Mouse (Mus musculus): ENCODE measurements around the gene Pitpnc1. TPM values are rescaled to one million over a fixed set of nuclear protein-coding genes. Genes with fewer than 3 reads are reported as not detected.

Gene Pitpnc1
- polyA plus RNA-seq, 1 experiment from 2014 or later = 20.8 TPM

DNA sequence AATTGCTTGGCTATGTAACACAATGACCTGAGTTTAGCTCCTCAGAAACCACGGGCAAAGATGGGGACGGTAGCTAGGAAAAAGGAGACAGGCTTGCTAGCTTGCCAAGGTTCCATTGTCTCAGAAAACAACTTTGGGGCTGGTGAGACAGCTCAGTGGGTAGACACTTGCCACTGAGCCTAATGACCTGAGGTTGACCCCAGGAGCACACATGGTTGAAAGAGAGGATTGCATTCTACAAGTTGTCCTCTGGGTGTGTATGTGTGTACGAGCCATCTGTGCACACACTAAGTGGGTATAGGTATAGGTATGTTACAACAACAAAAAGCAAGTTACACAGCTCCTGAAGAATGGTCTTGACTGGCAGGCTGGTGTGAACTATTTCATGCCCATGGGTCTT is 76.3 kb downstream of the Pitpnc1 start:
- H3K4me1 ChIP-seq (ENCODE audit: control insufficient read depth, insufficient read depth, low read length) = 0 out of 2 replicates have a peak, but pooled peaks cover 5% of the 10 kb centered on the region
- no peak overlapping the region for H3K9ac ChIP-seq (ENCODE audit: low read length)
- no peaks in the 10 kb centered on the region for H3K27me3 ChIP-seq (ENCODE audit: control insufficient read depth, insufficient read depth, low read length)
- 82% methylated on average over 3 of the region's 3 CpGs for WGBS
- H3K27ac ChIP-seq (ENCODE audit: low read length) = no peak overlapping the region
- no peaks in the 10 kb centered on the region for H3K9me3 ChIP-seq (replicated peaks; ENCODE audit: control insufficient read depth, low read length)
- no peak overlapping the region for H3K4me2 ChIP-seq (ENCODE audit: low read depth, low read length)
- H3K4me3 ChIP-seq (ENCODE audit: low read length) = no peak overlapping the region
- ATAC-seq (replicated peaks; ENCODE audit: extremely low read depth, insufficient read depth, low FRiP score) = no peak
- no peaks in the 10 kb centered on the region for H3K36me3 ChIP-seq (ENCODE audit: control insufficient read depth, insufficient read depth)

DNA sequence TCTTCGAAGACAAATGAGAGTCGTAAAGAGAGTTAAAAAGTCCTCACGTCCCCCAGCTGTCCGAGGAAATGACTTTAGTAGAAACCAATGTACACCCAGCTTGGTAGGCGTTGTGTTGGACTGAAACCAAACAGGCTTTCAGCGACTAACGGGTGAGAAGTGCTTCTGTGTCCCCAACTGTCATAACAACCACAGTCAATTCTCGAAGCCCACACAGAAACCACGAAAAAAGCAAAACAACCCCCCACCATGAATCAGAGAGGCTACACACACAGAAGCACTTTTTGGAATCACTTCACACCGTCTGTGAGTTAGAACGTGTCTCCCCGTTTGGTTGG is 76.7 kb downstream of the Pitpnc1 start:
- no peaks in the 10 kb centered on the region for H3K9me3 ChIP-seq (replicated peaks; ENCODE audit: control insufficient read depth, low read length)
- H3K4me2 ChIP-seq (ENCODE audit: low read depth, low read length) = no peak overlapping the region
- 0 out of 2 replicates have a peak, but pooled peaks cover 5% of the 10 kb centered on the region for H3K4me1 ChIP-seq (ENCODE audit: control insufficient read depth, insufficient read depth, low read length)
- no peaks in the 10 kb centered on the region for H3K27me3 ChIP-seq (ENCODE audit: control insufficient read depth, insufficient read depth, low read length)
- no peak overlapping the region for H3K9ac ChIP-seq (ENCODE audit: low read length)
- H3K36me3 ChIP-seq (ENCODE audit: control insufficient read depth, insufficient read depth) = no peaks in the 10 kb centered on the region
- WGBS = 75% methylated on average over 12 of the region's 12 CpGs
- H3K4me3 ChIP-seq (ENCODE audit: low read length) = no peak overlapping the region
- ATAC-seq (replicated peaks; ENCODE audit: extremely low read depth, insufficient read depth, low FRiP score) = no peak
- no peak overlapping the region for H3K27ac ChIP-seq (ENCODE audit: low read length)

DNA sequence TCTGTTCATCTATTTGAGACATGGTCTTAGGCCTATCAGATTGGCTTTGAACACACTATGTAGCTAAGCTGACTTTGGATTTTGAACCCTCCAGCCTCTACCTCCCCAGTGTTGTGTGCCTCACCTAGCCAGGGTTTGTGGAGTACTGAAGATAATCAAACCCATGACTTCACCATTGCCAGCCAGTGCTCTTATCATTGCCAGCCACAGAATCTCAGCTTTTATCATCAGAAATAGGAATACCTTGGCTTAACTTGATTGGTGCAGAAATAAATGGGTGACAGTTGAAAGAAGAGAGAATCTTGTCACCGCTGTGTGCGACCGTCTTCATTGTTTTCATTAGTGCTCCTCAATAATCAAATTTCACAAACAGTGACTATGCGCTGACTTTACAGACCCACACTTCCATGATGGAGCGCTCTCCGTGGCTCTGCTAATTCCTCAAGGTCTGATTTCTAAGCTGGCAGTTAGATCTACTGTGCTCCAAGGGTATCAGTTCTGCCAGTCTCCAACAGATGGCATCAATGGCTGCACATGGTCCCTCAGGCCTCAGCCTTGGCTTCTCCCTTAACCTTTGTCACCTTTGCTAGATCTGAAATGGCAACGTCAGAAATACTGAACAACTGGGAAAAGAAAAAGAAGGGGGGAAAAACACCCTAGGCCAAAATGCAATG is 77.2 kb downstream of the Pitpnc1 start:
- Histone ChIP-seq H3K27ac (ENCODE audit: low read length) (no peak overlapping the region), H3K4me3 (ENCODE audit: low read length) (no peak overlapping the region), H3K27me3 (ENCODE audit: control insufficient read depth, insufficient read depth, low read length) (no peaks in the 10 kb centered on the region), H3K9me3 (replicated peaks; ENCODE audit: control insufficient read depth, low read length) (no peaks in the 10 kb centered on the region), H3K4me1 (ENCODE audit: control insufficient read depth, insufficient read depth, low read length) (0 out of 2 replicates have a peak, but pooled peaks cover 5% of the 10 kb centered on the region), H3K36me3 (ENCODE audit: control insufficient read depth, insufficient read depth) (no peaks in the 10 kb centered on the region), H3K4me2 (ENCODE audit: low read depth, low read length) (no peak overlapping the region), H3K9ac (ENCODE audit: low read length) (no peak overlapping the region)
- no peak; the same call in 1 of the 2 replicates for ATAC-seq (replicated peaks; ENCODE audit: extremely low read depth, insufficient read depth, low FRiP score)
- WGBS = 87% methylated on average over 7 of the region's 7 CpGs

DNA sequence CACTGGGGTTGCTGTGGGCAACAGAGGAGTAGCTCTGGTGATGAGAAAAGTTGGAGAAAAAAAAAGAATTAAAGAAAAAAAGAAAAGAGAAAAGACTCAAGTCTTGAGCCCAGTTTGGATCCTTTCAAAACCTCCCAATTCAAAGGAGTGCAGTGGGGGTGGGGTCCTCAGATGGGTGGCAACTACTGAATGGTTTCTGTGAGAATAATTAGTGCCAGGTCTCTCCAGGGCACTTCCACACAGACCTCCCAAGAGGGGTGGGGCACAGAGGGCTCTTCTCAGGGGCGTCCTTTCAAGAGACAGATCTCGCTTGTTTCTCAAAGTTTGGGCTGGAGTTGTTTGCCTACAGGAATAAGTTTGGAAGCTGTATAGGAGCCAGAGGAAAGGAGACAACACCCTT is 80.0 kb downstream of the Pitpnc1 start:
- Histone ChIP-seq H3K9ac (ENCODE audit: low read length) (no peak overlapping the region), H3K4me3 (ENCODE audit: low read length) (no peak overlapping the region), H3K4me2 (ENCODE audit: low read depth, low read length) (no peak overlapping the region), H3K9me3 (replicated peaks; ENCODE audit: control insufficient read depth, low read length) (no peaks in the 10 kb centered on the region), H3K27me3 (ENCODE audit: control insufficient read depth, insufficient read depth, low read length) (no peaks in the 10 kb centered on the region), H3K27ac (ENCODE audit: low read length) (no peak overlapping the region), H3K4me1 (ENCODE audit: control insufficient read depth, insufficient read depth, low read length) (no peaks in the 10 kb centered on the region), H3K36me3 (ENCODE audit: control insufficient read depth, insufficient read depth) (no peaks in the 10 kb centered on the region)
- WGBS = 95% methylated on average over 2 of the region's 2 CpGs
- no peak for ATAC-seq (replicated peaks; ENCODE audit: extremely low read depth, insufficient read depth, low FRiP score)

DNA sequence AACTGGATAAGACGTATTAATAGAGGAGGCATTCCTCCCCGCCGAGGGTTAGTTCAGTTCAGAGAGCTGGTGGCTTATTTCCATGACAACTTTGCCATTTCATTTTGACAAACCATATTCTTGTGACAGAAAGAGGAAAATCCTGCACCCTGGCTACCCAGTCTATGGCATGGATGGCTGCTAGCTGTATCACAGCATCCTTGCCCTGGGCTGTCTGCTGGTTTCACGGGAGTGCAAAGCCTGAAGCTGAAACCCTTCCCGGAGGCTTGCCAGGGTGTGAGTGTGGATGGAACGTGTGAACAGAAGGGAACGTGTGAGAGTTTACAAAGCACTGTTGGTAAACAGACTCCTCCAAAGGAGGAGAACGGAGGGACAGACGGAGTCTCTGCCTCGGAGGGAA is 80.5 kb downstream of the Pitpnc1 start:
- Histone ChIP-seq H3K36me3 (ENCODE audit: control insufficient read depth, insufficient read depth) (no peaks in the 10 kb centered on the region), H3K27ac (ENCODE audit: low read length) (no peak overlapping the region), H3K4me3 (ENCODE audit: low read length) (no peak overlapping the region), H3K27me3 (ENCODE audit: control insufficient read depth, insufficient read depth, low read length) (no peaks in the 10 kb centered on the region), H3K9ac (ENCODE audit: low read length) (no peak overlapping the region), H3K9me3 (replicated peaks; ENCODE audit: control insufficient read depth, low read length) (no peaks in the 10 kb centered on the region), H3K4me2 (ENCODE audit: low read depth, low read length) (no peak overlapping the region), H3K4me1 (ENCODE audit: control insufficient read depth, insufficient read depth, low read length) (no peaks in the 10 kb centered on the region)
- 68% methylated on average over 10 of the region's 10 CpGs for WGBS
- no peak for ATAC-seq (replicated peaks; ENCODE audit: extremely low read depth, insufficient read depth, low FRiP score)

DNA sequence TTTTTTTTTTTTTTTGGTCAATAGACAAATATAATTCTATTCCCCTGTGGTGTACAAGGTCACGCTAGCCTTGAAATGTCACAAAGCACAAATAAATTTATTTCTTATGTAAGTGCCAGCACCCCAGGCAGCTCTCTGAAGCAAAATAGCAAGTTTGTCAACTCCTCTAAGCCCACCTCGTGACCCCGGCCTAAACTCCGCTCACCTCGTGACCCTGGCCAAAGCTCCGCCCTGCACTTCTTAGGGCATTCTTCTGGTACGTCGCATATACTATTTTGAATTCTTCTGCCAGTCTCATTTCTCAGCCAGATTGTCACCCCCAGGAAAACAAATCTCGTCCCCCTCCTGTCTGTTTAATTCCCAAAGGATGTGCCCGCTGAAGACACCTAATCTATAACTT is 84.0 kb downstream of the Pitpnc1 start:
- Histone ChIP-seq H3K9me3 (replicated peaks; ENCODE audit: control insufficient read depth, low read length) (no peaks in the 10 kb centered on the region), H3K27me3 (ENCODE audit: control insufficient read depth, insufficient read depth, low read length) (no peaks in the 10 kb centered on the region), H3K27ac (ENCODE audit: low read length) (no peak overlapping the region), H3K4me1 (ENCODE audit: control insufficient read depth, insufficient read depth, low read length) (no peaks in the 10 kb centered on the region; the same call in 1 of the 2 replicates), H3K9ac (ENCODE audit: low read length) (no peak overlapping the region), H3K4me2 (ENCODE audit: low read depth, low read length) (no peak overlapping the region), H3K4me3 (ENCODE audit: low read length) (no peak overlapping the region), H3K36me3 (ENCODE audit: control insufficient read depth, insufficient read depth) (no peaks in the 10 kb centered on the region)
- no peak for ATAC-seq (replicated peaks; ENCODE audit: extremely low read depth, insufficient read depth, low FRiP score)
- WGBS = 82% methylated on average over 10 of the region's 10 CpGs

DNA sequence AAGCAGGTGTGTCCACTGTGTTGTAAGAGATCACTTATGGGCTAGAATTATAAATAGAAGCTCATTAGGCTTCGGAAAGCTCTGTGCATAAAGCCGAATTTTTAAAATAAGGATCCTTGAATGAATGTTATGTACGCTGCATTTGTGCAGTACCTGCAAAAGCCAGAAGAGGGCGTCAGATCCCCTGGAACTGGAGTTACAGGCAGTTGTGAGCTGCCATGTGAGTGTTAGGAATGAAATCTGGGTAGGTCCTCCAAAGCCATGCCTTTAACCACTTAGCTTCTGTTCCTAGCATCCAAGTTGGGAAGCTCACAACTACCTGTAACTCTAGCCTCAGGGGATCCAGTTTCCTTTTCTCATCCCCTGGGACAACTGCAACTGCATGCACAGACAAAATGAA is 85.2 kb downstream of the Pitpnc1 start:
- Histone ChIP-seq H3K36me3 (ENCODE audit: control insufficient read depth, insufficient read depth) (no peaks in the 10 kb centered on the region), H3K27me3 (ENCODE audit: control insufficient read depth, insufficient read depth, low read length) (no peaks in the 10 kb centered on the region), H3K4me2 (ENCODE audit: low read depth, low read length) (no peak overlapping the region), H3K4me1 (ENCODE audit: control insufficient read depth, insufficient read depth, low read length) (no peaks in the 10 kb centered on the region; the same call in none of the 2 replicates), H3K4me3 (ENCODE audit: low read length) (no peak overlapping the region), H3K9me3 (replicated peaks; ENCODE audit: control insufficient read depth, low read length) (no peaks in the 10 kb centered on the region), H3K9ac (ENCODE audit: low read length) (no peak overlapping the region), H3K27ac (ENCODE audit: low read length) (no peak overlapping the region)
- WGBS = 61% methylated on average over 4 of the region's 4 CpGs
- ATAC-seq (replicated peaks; ENCODE audit: extremely low read depth, insufficient read depth, low FRiP score) = no peak

DNA sequence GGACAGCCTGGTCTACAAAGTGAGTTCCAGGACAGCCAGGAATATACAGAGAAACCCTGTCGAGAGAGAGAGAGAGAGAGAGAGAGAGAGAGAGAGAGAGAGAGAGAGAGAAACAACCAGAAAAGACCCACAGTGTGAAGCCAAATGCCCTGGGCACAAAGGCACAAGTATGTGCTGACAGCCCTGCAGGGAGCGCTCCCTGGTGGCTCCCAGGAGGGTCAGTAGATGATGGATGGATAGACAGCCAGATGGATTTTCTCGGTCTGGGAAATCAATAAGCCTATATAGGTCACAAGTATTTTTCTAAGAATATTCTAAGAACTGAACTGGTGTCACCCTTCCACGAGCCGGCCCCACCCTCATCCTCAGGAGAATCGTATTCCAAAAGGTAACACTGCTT is 86.5 kb downstream of the Pitpnc1 start:
- no peak for ATAC-seq (replicated peaks; ENCODE audit: extremely low read depth, insufficient read depth, low FRiP score)
- H3K9me3 ChIP-seq (replicated peaks; ENCODE audit: control insufficient read depth, low read length) = no peaks in the 10 kb centered on the region
- H3K27ac ChIP-seq (ENCODE audit: low read length) = no peak overlapping the region
- no peaks in the 10 kb centered on the region for H3K27me3 ChIP-seq (ENCODE audit: control insufficient read depth, insufficient read depth, low read length)
- H3K4me2 ChIP-seq (ENCODE audit: low read depth, low read length) = no peak overlapping the region
- peaks cover 6% of the 10 kb centered on the region for H3K4me1 ChIP-seq (ENCODE audit: control insufficient read depth, insufficient read depth, low read length)
- WGBS = 53% methylated on average over 6 of the region's 6 CpGs
- peaks cover 3% of the 10 kb centered on the region; the same call in 1 of the 2 replicates for H3K36me3 ChIP-seq (ENCODE audit: control insufficient read depth, insufficient read depth)
- H3K9ac ChIP-seq (ENCODE audit: low read length) = no peak overlapping the region
- H3K4me3 ChIP-seq (ENCODE audit: low read length) = no peak overlapping the region

DNA sequence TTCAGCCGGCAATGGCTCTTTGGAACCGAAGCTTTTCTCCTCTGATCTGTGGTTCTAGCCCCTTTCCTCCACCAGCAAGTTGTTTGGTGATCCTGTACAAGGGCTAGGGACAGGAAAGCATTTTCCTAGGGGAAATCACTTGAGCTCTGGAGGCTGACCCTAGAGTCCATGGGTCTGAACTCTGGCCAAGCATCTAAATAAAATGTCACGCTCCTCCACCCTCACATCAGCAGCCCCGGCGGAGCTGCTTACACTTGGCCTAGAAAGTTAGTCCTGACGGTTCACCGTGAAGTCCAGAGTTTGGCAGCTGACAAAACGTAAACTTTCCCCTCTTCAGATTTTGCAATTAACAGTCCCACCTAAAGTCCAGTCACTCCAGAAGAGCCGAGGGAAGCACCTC is 90.5 kb downstream of the Pitpnc1 start:
- Histone ChIP-seq H3K9me3 (replicated peaks; ENCODE audit: control insufficient read depth, low read length) (no peaks in the 10 kb centered on the region), H3K36me3 (ENCODE audit: control insufficient read depth, insufficient read depth) (peaks cover 4% of the 10 kb centered on the region; the same call in 1 of the 2 replicates), H3K4me2 (ENCODE audit: low read depth, low read length) (no peak overlapping the region), H3K27me3 (ENCODE audit: control insufficient read depth, insufficient read depth, low read length) (no peaks in the 10 kb centered on the region), H3K27ac (ENCODE audit: low read length) (peak overlapping the region; percentile 57), H3K4me1 (ENCODE audit: control insufficient read depth, insufficient read depth, low read length) (peaks cover 12% of the 10 kb centered on the region), H3K4me3 (ENCODE audit: low read length) (no peak overlapping the region), H3K9ac (ENCODE audit: low read length) (no peak overlapping the region)
- WGBS = 63% methylated on average over 9 of the region's 9 CpGs
- no peak for ATAC-seq (replicated peaks; ENCODE audit: extremely low read depth, insufficient read depth, low FRiP score)

All from heart, embryonic 16.5 days (tissue).